21 mouse cellular contexts compared by ENCODE assay signal in genomic region chr15:12310676-12311075, GRCm38 (mm10). TPM values are rescaled to one million over a fixed set of nuclear protein-coding genes. Genes with fewer than 3 reads are reported as not detected.
"Had no signal": no experiment of that assay in that cellular context is flagged by ENCODE, and none has a peak within 500 bp of the region (broad histone marks: within the 10 kb centered on the region; RNA-seq: fewer than 3 reads in every experiment).

No protein-coding gene starts in this region.

- H3K4me1 ChIP-seq: limb, embryonic 13.5 days had no signal

- H3K4me2 ChIP-seq: limb, embryonic 13.5 days; liver, embryonic 12.5 days; liver, embryonic 15.5 days; lung, embryonic 14.5 days; midbrain, embryonic 11.5 days had no signal

- H3K36me3 ChIP-seq: limb, embryonic 10.5 days; limb, embryonic 13.5 days; liver, embryonic 12.5 days; liver, embryonic 15.5 days had no signal

- DNase-seq: kidney, adult 18-20 months; kidney, adult 9 months; kidney, postnatal 25 days; layer of hippocampus, adult 9-11 months; liver; lung, embryonic 14.5 days; midbrain, embryonic 14.5 days; thymus, postnatal 25 days had no signal

- ATAC-seq: liver, embryonic 12.5 days; lung, postnatal 0 days had no signal

- H3K27ac ChIP-seq: layer of hippocampus, adult 2 months; limb, embryonic 10.5 days; limb, embryonic 13.5 days; liver, embryonic 12.5 days; liver, embryonic 15.5 days; macrophage had no signal

- H3K9ac ChIP-seq: limb, embryonic 13.5 days; liver, embryonic 12.5 days; liver, embryonic 15.5 days; lung, embryonic 14.5 days had no signal

- H3K9me3 ChIP-seq: limb, embryonic 10.5 days; limb, embryonic 13.5 days; liver, embryonic 12.5 days; liver, embryonic 15.5 days; megakaryocyte, embryonic 14.5 days had no signal

- H3K27me3 ChIP-seq: limb, embryonic 13.5 days; liver, embryonic 12.5 days; liver, embryonic 15.5 days; megakaryocyte, embryonic 14.5 days had no signal

- H3K4me3 ChIP-seq: layer of hippocampus, adult 2 months; limb, embryonic 10.5 days; limb, embryonic 13.5 days; liver, embryonic 12.5 days; liver, embryonic 15.5 days; megakaryocyte, embryonic 14.5 days had no signal

RNA-seq across cellular contexts. Expression of gene 1810049J17Rik, which starts 11.0 kb away (rescaled TPM):
- total RNA-seq: midbrain, postnatal 0 days had no signal
- polyA plus RNA-seq: large intestine, adult 2 months; small intestine, adult 2 months; spleen, adult 2 months had no signal
